Mouse (Mus musculus) lung, postnatal 0 days (tissue): Measurements from ENCODE around the gene Pde4a.

Experiments used
- CTCF ChIP-seq: IDR thresholded peaks from 2 replicates; pipeline ENCODE4 v1.5.1; 2016; ENCODE audit warnings: antibody characterized with exemption, mild to moderate bottlenecking
- EP300 ChIP-seq: IDR thresholded peaks from 2 replicates; pipeline ENCODE4 v1.6.1; 2016; ENCODE audit warnings: antibody characterized with exemption, mild to moderate bottlenecking, control low read depth

- TF ChIP-seq CTCF: no peak
- no peak for TF ChIP-seq EP300
Observed at GRCm38 (mm10) chr9:21166516-21166915, 1.0 kb downstream of the Pde4a start.
